Mouse (Mus musculus): ENCODE data around the gene H2-DMb2.

- TF ChIP-seq CTCF (IDR thresholded peaks at IDR 0.05; ENCODE audit: low read depth, low read length) (no peak), POLR2A (IDR thresholded peaks at IDR 0.05; ENCODE audit: extremely low read depth, insufficient read depth, low read length) (no peak)
Observed at GRCm38 (mm10) chr17:34142456-34143010, 574 bp upstream of the H2-DMb2 start.

Measured in liver, adult 2 months (tissue).